16 mouse cellular contexts compared by ENCODE assay signal in genomic region chr6:129036890-129037463, GRCm38 (mm10). TPM values are rescaled to one million over a fixed set of nuclear protein-coding genes. Genes with fewer than 3 reads are reported as not detected.
DNase-seq lines count a peak whose midpoint lies in the region; ATAC-seq lines count a peak whose summit lies in the region.
"Had no signal": no experiment of that assay in that cellular context is flagged by ENCODE, and none has a peak within 500 bp of the region (broad histone marks: within the 10 kb centered on the region; RNA-seq: fewer than 3 reads in every experiment).

No protein-coding gene starts in this region.

- no peaks in the 10 kb centered on the region for H3K36me3 ChIP-seq in lung, embryonic 16.5 days (ENCODE audit: control insufficient read depth, insufficient read depth, low read length)
- H3K36me3 ChIP-seq: heart, embryonic 15.5 days; midbrain, embryonic 12.5 days; neural tube, embryonic 13.5 days had no signal

- H3K4me3 ChIP-seq in lung, embryonic 16.5 days (ENCODE audit: low read length): no peak overlapping the region
- H3K4me3 ChIP-seq: heart, embryonic 15.5 days; midbrain, embryonic 12.5 days; neural tube, embryonic 13.5 days had no signal

- no peak overlapping the region for H3K27ac ChIP-seq in lung, embryonic 16.5 days (ENCODE audit: low read length)
- H3K27ac ChIP-seq: heart, embryonic 15.5 days; hindbrain, postnatal 0 days; midbrain, embryonic 12.5 days; neural tube, embryonic 13.5 days had no signal

- intact Hi-C loops in left cerebral cortex, postnatal 36 days (cut with DNase I): no loop called here

- DNase-seq in lung, adult 18-20 months: no peak
- DNase-seq in natural killer cell, adult 2 months (ENCODE audit: low spot score in 2 of 2): peak; percentile 63 to 75
- DNase-seq in thymus, postnatal 4 days: peak; percentile 67
- no peak for DNase-seq in left cerebral cortex, postnatal 36 days (ENCODE audit: low spot score in 2 of 2)
- DNase-seq in ovary, postnatal 36 days (ENCODE audit: low spot score): no peak
- DNase-seq: cerebellum, postnatal 14 days; kidney, postnatal 14 days had no signal

- no peaks in the 10 kb centered on the region for H3K27me3 ChIP-seq in lung, embryonic 16.5 days (ENCODE audit: control insufficient read depth, insufficient read depth, low read depth, low read length)
- H3K27me3 ChIP-seq: heart, embryonic 15.5 days; midbrain, embryonic 12.5 days; neural tube, embryonic 13.5 days had no signal

- no peak overlapping the region for H3K9ac ChIP-seq in lung, embryonic 16.5 days (ENCODE audit: low read length)
- H3K9ac ChIP-seq: heart, embryonic 15.5 days; midbrain, embryonic 12.5 days; neural tube, embryonic 13.5 days had no signal

- ATAC-seq in lung, embryonic 16.5 days (ENCODE audit: low read depth): peak; percentile 51
- ATAC-seq in common myeloid progenitor, adult 5-6 weeks (replicated peaks; ENCODE audit: low read depth, poor library complexity, severe bottlenecking): peak; percentile 87
- no peak for ATAC-seq in frontal cortex, adult (ENCODE audit: low TSS enrichment)
- ATAC-seq: forebrain, embryonic 14.5 days; hindbrain, postnatal 0 days had no signal

- no peak overlapping the region for H3K4me2 ChIP-seq in lung, embryonic 16.5 days (ENCODE audit: low read depth, low read length)
- H3K4me2 ChIP-seq: heart, embryonic 15.5 days; midbrain, embryonic 12.5 days; neural tube, embryonic 13.5 days had no signal

- no peaks in the 10 kb centered on the region for H3K9me3 ChIP-seq in lung, embryonic 16.5 days (ENCODE audit: control insufficient read depth, low read length)
- H3K9me3 ChIP-seq: heart, embryonic 15.5 days; midbrain, embryonic 12.5 days; neural tube, embryonic 13.5 days had no signal

- no peaks in the 10 kb centered on the region for H3K4me1 ChIP-seq in lung, embryonic 16.5 days (replicated peaks; ENCODE audit: control insufficient read depth, insufficient read depth, low read length)
- H3K4me1 ChIP-seq: heart, embryonic 15.5 days; midbrain, embryonic 12.5 days; neural tube, embryonic 13.5 days had no signal

- whole genome bisulfite sequencing in lung, embryonic 16.5 days: 55% methylated on average over 2 of the region's 2 CpGs

RNA-seq across cellular contexts. Expression of gene Klrb1f, which starts 8.7 kb away (rescaled TPM):
- 0.67 and 0.68 TPM in 2 replicates for polyA plus RNA-seq in lung, embryonic 16.5 days (2015; fragmentation: Nextera tagmentation; extraction: Ambion mirVana)
- total RNA-seq in common myeloid progenitor, adult 5-6 weeks (2017): 11.3 and 20.6 TPM in 2 replicates
- not detected for total RNA-seq in left cerebral cortex, postnatal 36 days (2021)
- total RNA-seq: gastrocnemius, postnatal 4 days; hindbrain, postnatal 0 days had no signal
- polyA plus RNA-seq: midbrain, embryonic 12.5 days had no signal

Comparison
In these comparisons a context has a peak if more than half of its experiments do, and no peak if none do; other contexts are left out.
1. DNase-seq: peak in natural killer cell, adult 2 months (2 of 2) and thymus, postnatal 4 days (single experiment); none in lung, adult 18-20 months (0 of 2), left cerebral cortex, postnatal 36 days (0 of 2) and ovary, postnatal 36 days (single experiment).
2. RNA of gene Klrb1f, which starts 8.7 kb away (total RNA-seq): 11.3 to 20.6 TPM in common myeloid progenitor, adult 5-6 weeks; not detected in left cerebral cortex, postnatal 36 days; every median in the first group is over 10 times any median in the second.